Mouse (Mus musculus): ENCODE data around the gene Nfe2. TPM values are rescaled to one million over a fixed set of nuclear protein-coding genes. Genes with fewer than 3 reads are reported as not detected.
"Not testable (repeated sequence)": the region's sequence is repeated elsewhere in the genome, so short reads cannot be mapped to it uniquely, and the experiment has no call there.

The Nfe2 gene
- polyA plus RNA-seq, 1 experiment from 2014 or later: 0.50 TPM

DNA sequence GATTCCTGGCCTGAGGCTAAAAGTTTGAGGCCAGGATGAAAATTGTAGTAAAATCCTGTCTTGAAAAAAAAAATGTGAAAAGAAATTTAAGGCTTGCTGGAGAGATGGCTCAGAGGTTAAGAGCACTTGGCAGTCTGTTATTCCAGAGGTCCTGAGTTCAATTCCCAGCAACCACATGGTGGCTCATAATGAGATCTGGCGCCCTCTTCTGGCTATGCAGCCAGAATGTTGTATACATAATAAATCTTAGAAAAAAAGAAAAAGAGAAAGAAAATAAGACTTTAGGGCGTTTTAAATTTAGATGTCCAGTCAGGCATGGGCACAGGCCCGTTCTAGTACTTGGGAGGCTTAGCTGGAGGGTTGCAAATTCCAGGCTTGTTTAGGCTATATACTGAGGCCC, 21.5 kb upstream of the Nfe2 start:
- ATAC-seq (ENCODE audit: low FRiP score, low TSS enrichment): no peak
- no peaks in the 10 kb centered on the region for H3K9me3 ChIP-seq (ENCODE audit: control insufficient read depth, low read length)
- 52% methylated on average over 3 of the region's 3 CpGs for WGBS
- H3K4me1 ChIP-seq (replicated peaks; ENCODE audit: control insufficient read depth, insufficient read depth): no peaks in the 10 kb centered on the region; the same call in 1 of the 2 replicates
- H3K36me3 ChIP-seq (ENCODE audit: control insufficient read depth, insufficient read depth, low read length): no peaks in the 10 kb centered on the region; the same call in 1 of the 2 replicates
- H3K4me2 ChIP-seq (replicated peaks; ENCODE audit: low read depth): no peak overlapping the region
- DNase-seq (ENCODE audit: low spot score): peak; percentile 38
- TF ChIP-seq EP300 (optimal IDR thresholded peaks at IDR 0.05): no peak
- TF ChIP-seq CTCF (IDR thresholded peaks at IDR 0.05; ENCODE audit: low read depth): peak; percentile 69
- H3K27me3 ChIP-seq (ENCODE audit: control insufficient read depth, insufficient read depth, low read length): no peaks in the 10 kb centered on the region
- no peak overlapping the region for H3K27ac ChIP-seq (replicated peaks)
- H3K4me3 ChIP-seq (ENCODE audit: low read depth, low read length): no peak overlapping the region
- H3K9ac ChIP-seq (ENCODE audit: low read length): no peak overlapping the region

DNA sequence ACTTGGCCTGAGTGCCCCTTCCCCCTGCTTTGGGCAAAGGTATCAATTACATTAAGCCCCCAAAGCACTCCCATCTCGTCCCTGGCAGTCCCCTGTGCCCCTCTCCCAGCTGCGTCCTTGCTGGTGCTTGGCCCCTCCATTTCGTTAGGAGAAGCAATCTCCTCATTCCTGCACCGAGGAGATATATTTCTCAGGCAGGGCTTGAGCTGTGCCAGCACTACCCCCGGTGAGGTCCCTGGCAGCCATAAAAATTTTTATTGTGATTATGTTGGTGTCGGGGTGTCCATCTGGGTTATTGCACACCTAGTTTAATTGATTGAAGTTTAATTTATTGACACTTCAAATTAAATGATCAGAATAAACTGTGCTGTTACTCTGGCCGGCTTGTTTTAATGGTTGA, 19.7 kb upstream of the Nfe2 start:
- H3K4me2 ChIP-seq (replicated peaks; ENCODE audit: low read depth): no peak overlapping the region
- H3K4me1 ChIP-seq (replicated peaks; ENCODE audit: control insufficient read depth, insufficient read depth): no peaks in the 10 kb centered on the region; the same call in 1 of the 2 replicates
- H3K27me3 ChIP-seq (ENCODE audit: control insufficient read depth, insufficient read depth, low read length): no peaks in the 10 kb centered on the region
- no peak overlapping the region for H3K4me3 ChIP-seq (ENCODE audit: low read depth, low read length)
- no peak overlapping the region for H3K27ac ChIP-seq (replicated peaks)
- TF ChIP-seq EP300 (optimal IDR thresholded peaks at IDR 0.05) (no peak), CTCF (IDR thresholded peaks at IDR 0.05; ENCODE audit: low read depth) (no peak)
- ATAC-seq (ENCODE audit: low FRiP score, low TSS enrichment): no peak
- WGBS: 70% methylated on average over 7 of the region's 7 CpGs
- no peak for DNase-seq (ENCODE audit: low spot score)
- no peak overlapping the region for H3K9ac ChIP-seq (ENCODE audit: low read length)
- no peaks in the 10 kb centered on the region for H3K9me3 ChIP-seq (ENCODE audit: control insufficient read depth, low read length)
- no peaks in the 10 kb centered on the region; the same call in 1 of the 2 replicates for H3K36me3 ChIP-seq (ENCODE audit: control insufficient read depth, insufficient read depth, low read length)

DNA sequence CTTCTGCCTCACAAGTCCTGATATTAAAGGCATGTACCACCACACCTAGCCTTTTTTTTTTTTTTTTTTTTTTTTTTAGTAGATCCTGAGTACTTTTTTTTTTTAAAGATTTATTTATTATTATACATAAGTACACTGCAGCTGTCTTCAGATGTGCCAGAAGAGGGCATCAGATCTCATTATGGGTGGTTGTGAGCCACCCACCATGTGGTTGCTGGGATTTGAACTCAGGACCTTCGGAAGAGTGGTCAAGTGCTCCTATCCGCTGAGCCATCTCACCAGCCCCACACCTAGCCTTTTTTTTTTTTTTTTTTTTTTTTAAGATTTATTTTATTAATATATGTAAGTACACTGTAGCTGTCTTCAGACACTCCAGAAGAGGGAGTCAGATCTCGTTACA, 17.7 kb upstream of the Nfe2 start:
- not testable (repeated sequence) for H3K27ac ChIP-seq (replicated peaks); ATAC-seq (ENCODE audit: low FRiP score, low TSS enrichment); H3K4me1 ChIP-seq (replicated peaks; ENCODE audit: control insufficient read depth, insufficient read depth); H3K9me3 ChIP-seq (ENCODE audit: control insufficient read depth, low read length); H3K4me3 ChIP-seq (ENCODE audit: low read depth, low read length); H3K9ac ChIP-seq (ENCODE audit: low read length); H3K4me2 ChIP-seq (replicated peaks; ENCODE audit: low read depth); H3K27me3 ChIP-seq (ENCODE audit: control insufficient read depth, insufficient read depth, low read length); DNase-seq (ENCODE audit: low spot score); H3K36me3 ChIP-seq (ENCODE audit: control insufficient read depth, insufficient read depth, low read length)
- WGBS: 95% methylated on average over 2 of the region's 3 CpGs

DNA sequence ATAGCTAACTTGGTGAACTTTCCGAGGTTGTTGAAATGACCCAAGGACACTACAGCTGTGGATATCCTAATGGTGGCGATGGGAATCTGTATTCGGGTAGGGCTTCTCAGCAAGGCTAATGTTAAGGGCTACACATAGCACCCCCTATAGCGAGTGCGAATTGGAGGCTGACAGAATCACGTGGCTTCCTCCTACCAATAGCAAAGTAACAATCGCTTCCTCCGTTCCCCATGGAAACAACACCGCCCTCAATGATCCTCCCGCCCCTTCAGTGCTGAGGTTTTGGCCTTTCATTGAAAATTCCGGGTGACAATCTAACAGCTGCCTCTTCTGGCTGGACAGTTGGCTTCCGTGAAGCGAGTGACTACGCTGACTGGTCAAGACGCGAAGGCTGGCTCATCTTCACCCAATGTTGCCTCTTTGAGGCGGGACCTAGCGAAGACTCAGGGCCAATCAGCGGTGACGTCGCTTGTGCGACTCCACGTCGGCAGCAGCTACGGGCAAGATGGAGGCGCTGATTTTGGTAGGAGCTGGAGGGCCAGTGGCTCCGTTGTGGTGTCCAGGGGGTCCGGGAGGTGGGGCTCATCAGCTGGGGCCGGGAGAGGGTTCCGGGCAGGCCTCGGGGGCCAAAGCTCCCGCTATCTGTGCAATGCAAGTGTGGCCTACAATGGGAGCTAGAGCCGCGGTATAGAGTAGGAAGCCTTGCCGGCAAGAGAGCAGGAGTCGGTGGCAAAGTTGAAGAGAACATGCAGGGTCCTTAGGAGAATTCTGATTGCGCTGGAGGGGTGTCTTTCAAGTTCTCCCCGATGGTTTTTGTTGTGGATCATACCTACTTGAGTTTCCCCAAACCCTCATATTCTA, 14.4 kb upstream of the Nfe2 start, which contains the start of gene Copz1:
Copz1 (plus strand) TSS at position 296 of the 861 bp plus-strand sequence.
- Histone ChIP-seq H3K4me3 (ENCODE audit: low read depth, low read length) (peak within 1 kb of the TSS; percentile 64), H3K4me1 (replicated peaks; ENCODE audit: control insufficient read depth, insufficient read depth) (no peaks in the 10 kb centered on the region), H3K9ac (ENCODE audit: low read length) (peak within 1 kb of the TSS; percentile 75), H3K4me2 (replicated peaks; ENCODE audit: low read depth) (peak within 1 kb of the TSS; percentile 58), H3K36me3 (ENCODE audit: control insufficient read depth, insufficient read depth, low read length) (no peaks in the 10 kb centered on the region; the same call in 1 of the 2 replicates), H3K9me3 (ENCODE audit: control insufficient read depth, low read length) (no peaks in the 10 kb centered on the region), H3K27me3 (ENCODE audit: control insufficient read depth, insufficient read depth, low read length) (no peaks in the 10 kb centered on the region), H3K27ac (replicated peaks) (peak within 1 kb of the TSS; percentile 61; the same call in 1 of the 2 replicates)
- peak; percentile 95 for DNase-seq (ENCODE audit: low spot score)
- peak; percentile 99 for ATAC-seq (ENCODE audit: low FRiP score, low TSS enrichment)
- under 1% methylated on average over 38 of the region's 38 CpGs for WGBS
- peak; percentile 62 for TF ChIP-seq CTCF (IDR thresholded peaks at IDR 0.05; ENCODE audit: low read depth)
- TF ChIP-seq EP300 (optimal IDR thresholded peaks at IDR 0.05): no peak

DNA sequence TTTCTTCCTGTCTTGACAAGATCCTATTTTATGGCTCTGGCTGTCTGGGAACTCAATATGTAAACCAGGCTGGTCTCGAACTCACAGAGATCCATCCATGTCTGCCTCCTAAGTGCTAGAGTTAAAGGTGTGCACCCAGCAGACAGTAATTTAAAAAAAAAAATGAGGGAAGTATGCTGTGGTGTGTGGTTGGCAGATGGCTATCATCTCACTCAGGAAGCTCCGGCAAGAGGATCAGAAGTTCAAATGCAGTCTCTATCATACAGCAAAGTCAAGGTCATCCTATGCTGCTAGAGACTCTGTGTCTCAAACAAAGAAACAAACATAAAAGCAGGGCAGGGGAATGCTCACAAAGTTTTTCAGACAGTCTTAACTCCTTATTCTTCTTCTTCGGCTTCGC, 10.7 kb upstream of the Nfe2 start:
- H3K4me3 ChIP-seq (ENCODE audit: low read depth, low read length): no peak overlapping the region
- no peaks in the 10 kb centered on the region for H3K4me1 ChIP-seq (replicated peaks; ENCODE audit: control insufficient read depth, insufficient read depth)
- ATAC-seq (ENCODE audit: low FRiP score, low TSS enrichment) (no peak), DNase-seq (ENCODE audit: low spot score) (no peak)
- H3K9me3 ChIP-seq (ENCODE audit: control insufficient read depth, low read length): no peaks in the 10 kb centered on the region
- H3K36me3 ChIP-seq (ENCODE audit: control insufficient read depth, insufficient read depth, low read length): no peaks in the 10 kb centered on the region
- H3K9ac ChIP-seq (ENCODE audit: low read length): no peak overlapping the region
- no peaks in the 10 kb centered on the region for H3K27me3 ChIP-seq (ENCODE audit: control insufficient read depth, insufficient read depth, low read length)
- H3K27ac ChIP-seq (replicated peaks): no peak overlapping the region
- TF ChIP-seq CTCF (IDR thresholded peaks at IDR 0.05; ENCODE audit: low read depth) (no peak), EP300 (optimal IDR thresholded peaks at IDR 0.05) (no peak)
- no peak overlapping the region for H3K4me2 ChIP-seq (replicated peaks; ENCODE audit: low read depth)
- 75% methylated on average over 4 of the region's 4 CpGs for WGBS

DNA sequence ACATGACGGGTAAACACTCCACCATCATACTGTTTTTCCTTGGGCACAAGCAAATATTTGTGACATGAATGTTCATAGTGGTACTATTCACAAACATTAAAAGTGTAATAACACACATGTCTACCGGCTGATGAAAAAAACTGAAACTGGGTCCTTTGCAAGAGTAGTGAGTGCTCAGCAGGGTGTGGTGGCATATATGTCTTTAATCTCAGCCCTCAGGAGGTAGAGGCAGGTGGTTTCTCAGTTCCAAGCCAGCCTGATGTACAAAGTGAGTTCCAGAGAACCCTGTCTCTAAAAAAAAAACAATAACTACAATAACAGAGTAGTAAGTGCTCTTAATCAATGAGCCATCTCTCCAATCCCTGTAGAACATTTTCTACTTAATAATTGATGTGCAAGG, 6.6 kb upstream of the Nfe2 start:
- Histone ChIP-seq H3K4me3 (ENCODE audit: low read depth, low read length) (no peak overlapping the region), H3K9me3 (ENCODE audit: control insufficient read depth, low read length) (no peaks in the 10 kb centered on the region), H3K9ac (ENCODE audit: low read length) (no peak overlapping the region), H3K36me3 (ENCODE audit: control insufficient read depth, insufficient read depth, low read length) (no peaks in the 10 kb centered on the region), H3K4me1 (replicated peaks; ENCODE audit: control insufficient read depth, insufficient read depth) (no peaks in the 10 kb centered on the region), H3K4me2 (replicated peaks; ENCODE audit: low read depth) (no peak overlapping the region), H3K27me3 (ENCODE audit: control insufficient read depth, insufficient read depth, low read length) (no peaks in the 10 kb centered on the region), H3K27ac (replicated peaks) (no peak overlapping the region)
- DNase-seq (ENCODE audit: low spot score) (no peak), ATAC-seq (ENCODE audit: low FRiP score, low TSS enrichment) (no peak)
- WGBS: 83% methylated on average over 2 of the region's 2 CpGs
- TF ChIP-seq CTCF (IDR thresholded peaks at IDR 0.05; ENCODE audit: low read depth): no peak
- TF ChIP-seq EP300 (optimal IDR thresholded peaks at IDR 0.05): no peak
